Mouse (Mus musculus) embryonic facial prominence, embryonic 14.5 days (tissue): ENCODE results near the gene Rap2a. TPM values are rescaled to one million over a fixed set of nuclear protein-coding genes. Genes with fewer than 3 reads are reported as not detected.

ENCODE experiments used
- ATAC-seq: fragments of 200-750 bp; cut with Nextera tagmentation; 2 replicates; pipeline ENCODE4 v1.8.0; 2017; ENCODE audit warnings: low read depth, moderate number of reproducible peaks, moderate TSS enrichment
- DNase-seq: peaks from one replicate; pipeline ENCODE4 v3.0.0-alpha.2; 2015; ENCODE audit warnings: low spot score
- H3K27ac ChIP-seq: fragments of 300-500 bp; sonication (generic); replicated peaks from 2 replicates; pipeline ENCODE4 v1.5.1; 2014; ENCODE audit warnings: low read depth, mild to moderate bottlenecking, low read length, moderate library complexity
- H3K27me3 ChIP-seq: fragments of 300-500 bp; sonication (generic); replicated peaks from 2 replicates; pipeline ENCODE4 v1.6.1; 2014; ENCODE audit warnings: low read length; ENCODE audit not compliant: control insufficient read depth, insufficient read depth
- H3K36me3 ChIP-seq: fragments of 300-500 bp; sonication (generic); 2 replicates; pipeline ENCODE4 v1.6.1; 2014; ENCODE audit warnings: low read length, mixed read lengths; ENCODE audit not compliant: control insufficient read depth, insufficient read depth
- H3K4me1 ChIP-seq: fragments of 300-500 bp; sonication (generic); 2 replicates; pipeline ENCODE4 v1.6.1; 2014; ENCODE audit warnings: antibody characterized with exemption, low read length; ENCODE audit not compliant: control insufficient read depth, insufficient read depth
- H3K4me2 ChIP-seq: fragments of 300-500 bp; sonication (generic); 2 replicates; pipeline ENCODE4 v1.6.1; 2014; ENCODE audit warnings: low read depth, mild to moderate bottlenecking, low read length, moderate library complexity, mixed read lengths
- H3K4me3 ChIP-seq: fragments of 300-500 bp; sonication (generic); 2 replicates; pipeline ENCODE4 v1.5.1; 2014; ENCODE audit warnings: low read depth, mild to moderate bottlenecking, low read length
- H3K9ac ChIP-seq: fragments of 300-500 bp; sonication (generic); 2 replicates; pipeline ENCODE4 v1.6.1; 2014; ENCODE audit warnings: low read depth, mild to moderate bottlenecking, low read length, moderate library complexity, mixed read lengths
- H3K9me3 ChIP-seq: fragments of 300-500 bp; sonication (generic); 2 replicates; pipeline ENCODE4 v1.6.1; 2016; ENCODE audit warnings: low read length; ENCODE audit not compliant: control insufficient read depth
- whole genome bisulfite sequencing: fragments of 180-500 bp; shearing (Covaris S2); extraction: QIAGEN DNeasy Blood & Tissue Kit; methylation state at CpG from one replicate; pipeline ENCODE4 v1.1.7; 2014; 5-methylcytosine and 5-hydroxymethylcytosine counted together
- polyA plus RNA-seq: library from polyadenylated mRNA; unstranded; fragments of >200 nt; fragmentation: Nextera tagmentation; extraction: Ambion mirVana; gene quantifications from 2 replicates; pipeline ENCODE4 v1.2.1, GENCODE M21; 2014

Rap2a gene
- polyA plus RNA-seq, 1 experiment from 2014 or later = 19.9 TPM

DNA sequence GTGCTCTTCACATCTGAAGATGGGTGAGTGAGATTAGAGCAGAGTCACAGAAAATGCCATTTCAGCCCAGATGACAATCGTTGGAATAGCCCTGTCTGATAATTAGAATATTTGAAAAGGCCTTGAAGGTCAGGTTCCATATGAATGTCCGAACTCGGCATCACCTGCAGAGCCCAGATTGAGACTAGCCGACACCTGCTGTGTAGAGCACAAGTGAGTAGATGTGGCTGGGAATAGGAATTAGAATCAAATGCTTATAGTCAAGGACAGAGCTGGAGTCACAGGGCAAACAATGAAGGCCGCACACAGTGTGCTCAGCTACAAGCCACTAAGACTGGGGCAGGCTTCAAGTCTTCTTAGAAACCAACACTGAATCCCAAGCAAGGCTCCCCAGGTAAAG, 6.3 kb downstream of the Rap2a start:
- Histone ChIP-seq H3K27ac (no peak overlapping the region), H3K4me3 (no peak overlapping the region), H3K4me1 (peaks cover 9% of the 10 kb centered on the region; the same call in 1 of the 2 replicates), H3K36me3 (no peaks in the 10 kb centered on the region), H3K27me3 (no peaks in the 10 kb centered on the region), H3K4me2 (no peak overlapping the region), H3K9me3 (no peaks in the 10 kb centered on the region), H3K9ac (no peak overlapping the region)
- ATAC-seq (no peak), DNase-seq (no peak)
- WGBS = 83% methylated on average over 5 of the region's 5 CpGs

DNA sequence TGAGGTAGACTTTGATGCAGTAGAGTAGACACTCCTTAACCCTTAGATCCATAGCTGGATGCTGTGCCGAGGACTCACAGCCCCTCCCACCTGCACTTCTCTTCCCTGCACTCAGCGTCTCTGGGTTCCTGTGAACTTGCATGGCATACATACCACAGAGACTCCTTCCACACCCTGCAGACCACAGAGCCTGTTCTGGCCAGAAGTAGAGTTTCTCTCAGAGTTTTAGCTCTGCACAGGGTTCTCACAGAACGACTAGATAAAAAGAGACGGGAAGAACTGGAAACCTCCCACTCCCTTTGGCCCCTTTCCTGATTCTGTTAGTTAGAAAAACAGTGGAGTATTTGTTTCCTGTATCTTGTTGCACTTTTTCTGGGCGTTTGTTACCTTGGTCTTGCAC, 18.0 kb downstream of the Rap2a start:
- Histone ChIP-seq H3K9ac (no peak overlapping the region), H3K4me3 (no peak overlapping the region), H3K9me3 (no peaks in the 10 kb centered on the region), H3K27ac (0 out of 2 replicates have a peak overlapping the region, but pooled peaks have one; percentile 0), H3K4me1 (0 out of 2 replicates have a peak, but pooled peaks cover 10% of the 10 kb centered on the region), H3K4me2 (no peak overlapping the region), H3K36me3 (no peaks in the 10 kb centered on the region), H3K27me3 (no peaks in the 10 kb centered on the region)
- WGBS = 30% methylated on average over 5 of the region's 5 CpGs
- ATAC-seq (0 out of 2 replicates have a peak, but pooled peaks have one; percentile 55), DNase-seq (peak; percentile 58)

DNA sequence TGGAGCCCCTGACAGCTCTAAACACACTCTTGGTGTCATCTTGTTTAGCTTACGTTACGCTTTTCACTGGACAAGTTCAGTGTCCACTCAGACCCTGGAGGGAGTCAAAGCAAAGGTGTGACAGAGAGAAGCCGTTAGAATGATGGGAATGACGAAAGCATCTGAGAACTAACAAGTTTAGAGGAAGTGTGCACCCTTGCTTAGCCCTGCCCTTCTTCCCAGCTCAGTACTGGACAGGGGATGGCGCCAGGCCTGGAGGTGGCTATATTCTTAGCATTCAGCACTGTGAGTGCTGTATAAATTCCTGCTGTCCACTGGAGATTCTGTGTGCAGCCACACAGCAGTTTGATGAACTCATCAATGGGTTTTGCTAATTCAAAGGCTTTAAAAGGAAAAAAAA, 18.6 kb downstream of the Rap2a start:
- ATAC-seq (no peak), DNase-seq (no peak)
- 80% methylated on average over 5 of the region's 5 CpGs for WGBS
- H3K4me2 ChIP-seq = no peak overlapping the region
- no peaks in the 10 kb centered on the region for H3K9me3 ChIP-seq
- 0 out of 2 replicates have a peak, but pooled peaks cover 10% of the 10 kb centered on the region for H3K4me1 ChIP-seq
- H3K27me3 ChIP-seq = no peaks in the 10 kb centered on the region
- H3K4me3 ChIP-seq = no peak overlapping the region
- H3K36me3 ChIP-seq = no peaks in the 10 kb centered on the region
- no peak overlapping the region for H3K27ac ChIP-seq
- no peak overlapping the region for H3K9ac ChIP-seq

DNA sequence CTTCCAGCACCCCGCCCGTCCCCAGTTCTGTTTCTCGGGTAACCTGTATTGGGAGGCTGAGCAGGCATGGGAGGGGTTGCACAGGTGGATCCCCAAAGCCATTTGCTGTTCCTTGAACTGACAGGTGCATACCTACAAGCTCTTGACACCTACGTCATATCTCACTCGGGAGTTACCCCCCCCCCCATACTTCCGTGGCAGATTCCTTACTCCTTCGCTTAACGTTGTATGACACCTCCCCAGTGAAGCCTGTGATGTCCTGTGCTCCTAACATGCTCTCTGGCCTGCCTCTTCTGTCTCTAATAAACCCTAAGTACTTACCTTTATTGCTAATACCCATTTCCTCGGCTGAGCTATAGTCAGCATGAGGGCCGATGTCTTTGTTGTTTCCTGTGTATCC, 20.9 kb downstream of the Rap2a start:
- Histone ChIP-seq H3K27ac (no peak overlapping the region), H3K36me3 (peaks cover 7% of the 10 kb centered on the region), H3K9me3 (no peaks in the 10 kb centered on the region), H3K4me2 (no peak overlapping the region), H3K9ac (no peak overlapping the region), H3K4me1 (0 out of 2 replicates have a peak, but pooled peaks cover 10% of the 10 kb centered on the region), H3K4me3 (no peak overlapping the region), H3K27me3 (no peaks in the 10 kb centered on the region)
- DNase-seq (no peak), ATAC-seq (no peak)
- 93% methylated on average over 10 of the region's 10 CpGs for WGBS

DNA sequence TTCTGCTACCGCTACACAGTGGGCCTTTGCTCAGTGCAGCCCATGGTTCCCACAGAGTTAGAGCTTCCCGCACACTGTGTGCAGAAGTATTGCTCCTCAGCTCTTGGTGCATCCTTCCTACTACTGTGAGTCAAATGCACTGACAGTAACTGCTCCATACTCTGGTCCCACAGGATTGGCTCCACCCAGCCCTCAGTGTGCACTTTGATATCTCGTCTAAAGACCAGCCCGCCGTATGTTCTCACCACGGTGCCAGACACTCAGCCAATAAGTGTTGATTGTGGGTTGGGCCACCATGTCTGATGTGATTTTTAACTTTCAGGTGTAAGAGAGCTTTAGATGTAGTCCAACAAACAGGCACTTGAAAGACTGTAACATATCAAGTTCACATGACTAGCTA, 21.4 kb downstream of the Rap2a start:
- H3K4me3 ChIP-seq = no peak overlapping the region
- no peak for DNase-seq
- no peak overlapping the region for H3K27ac ChIP-seq
- no peaks in the 10 kb centered on the region for H3K9me3 ChIP-seq
- H3K4me1 ChIP-seq = 0 out of 2 replicates have a peak, but pooled peaks cover 10% of the 10 kb centered on the region
- WGBS = 91% methylated on average over 6 of the region's 6 CpGs
- H3K9ac ChIP-seq = no peak overlapping the region
- ATAC-seq = no peak
- peaks cover 12% of the 10 kb centered on the region for H3K36me3 ChIP-seq
- no peaks in the 10 kb centered on the region for H3K27me3 ChIP-seq
- H3K4me2 ChIP-seq = no peak overlapping the region

DNA sequence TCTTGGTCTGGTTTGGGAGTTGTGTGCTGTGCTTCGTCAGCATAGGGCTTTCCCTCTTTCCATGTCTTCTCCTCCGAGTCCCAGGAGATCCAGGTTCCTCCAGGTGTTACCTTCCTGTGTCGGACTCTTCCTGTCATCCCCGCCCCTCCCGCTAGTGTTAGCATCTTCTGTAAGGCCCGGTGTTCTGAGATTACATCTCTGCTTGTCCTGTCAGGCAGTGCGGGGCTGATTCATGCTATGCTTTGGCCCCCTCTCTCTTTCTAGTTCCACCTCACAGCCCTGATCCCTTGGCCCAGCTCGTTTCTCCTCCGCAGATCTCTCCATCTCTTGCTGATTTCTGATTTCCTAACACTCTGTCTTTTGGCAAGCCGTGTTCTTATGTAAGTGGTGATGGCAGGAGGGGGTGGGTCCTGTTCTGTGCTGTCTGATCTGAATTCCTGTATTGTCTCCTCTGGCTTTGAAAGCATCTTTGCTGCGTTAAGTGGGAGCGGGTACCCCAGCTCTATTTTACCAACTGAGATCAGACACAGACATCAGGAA, 21.8 kb downstream of the Rap2a start:
- Histone ChIP-seq H3K4me1 (0 out of 2 replicates have a peak, but pooled peaks cover 10% of the 10 kb centered on the region), H3K4me3 (no peak overlapping the region), H3K27me3 (no peaks in the 10 kb centered on the region), H3K36me3 (peaks cover 17% of the 10 kb centered on the region), H3K4me2 (no peak overlapping the region), H3K9ac (no peak overlapping the region), H3K9me3 (no peaks in the 10 kb centered on the region), H3K27ac (no peak overlapping the region)
- ATAC-seq (no peak), DNase-seq (no peak)
- WGBS = 74% methylated on average over 12 of the region's 12 CpGs

DNA sequence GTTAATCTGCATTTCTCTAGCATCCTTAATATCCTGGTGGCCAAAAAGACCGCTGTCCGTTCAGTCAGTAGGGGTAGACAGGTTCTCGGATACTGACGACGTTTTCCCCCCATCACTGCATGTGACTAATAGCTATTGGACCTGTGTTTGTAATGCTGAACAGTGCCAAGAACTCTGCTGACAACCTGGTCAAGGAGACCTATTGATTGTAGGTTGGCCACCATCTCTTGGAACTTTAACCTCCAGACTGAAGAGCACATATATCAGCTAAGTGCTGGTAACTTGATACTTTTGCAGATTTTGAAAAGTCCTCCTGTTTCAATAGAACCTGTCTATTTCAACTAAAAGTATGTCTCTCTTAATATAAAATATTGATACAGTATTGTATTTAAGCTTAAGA, 22.5 kb downstream of the Rap2a start:
- H3K9me3 ChIP-seq = no peaks in the 10 kb centered on the region
- peaks cover 18% of the 10 kb centered on the region for H3K36me3 ChIP-seq
- no peak overlapping the region for H3K4me2 ChIP-seq
- no peak for ATAC-seq
- H3K27me3 ChIP-seq = no peaks in the 10 kb centered on the region
- no peak overlapping the region for H3K4me3 ChIP-seq
- DNase-seq = no peak
- H3K4me1 ChIP-seq = 0 out of 2 replicates have a peak, but pooled peaks cover 10% of the 10 kb centered on the region
- 87% methylated on average over 5 of the region's 5 CpGs for WGBS
- no peak overlapping the region for H3K27ac ChIP-seq
- H3K9ac ChIP-seq = no peak overlapping the region

DNA sequence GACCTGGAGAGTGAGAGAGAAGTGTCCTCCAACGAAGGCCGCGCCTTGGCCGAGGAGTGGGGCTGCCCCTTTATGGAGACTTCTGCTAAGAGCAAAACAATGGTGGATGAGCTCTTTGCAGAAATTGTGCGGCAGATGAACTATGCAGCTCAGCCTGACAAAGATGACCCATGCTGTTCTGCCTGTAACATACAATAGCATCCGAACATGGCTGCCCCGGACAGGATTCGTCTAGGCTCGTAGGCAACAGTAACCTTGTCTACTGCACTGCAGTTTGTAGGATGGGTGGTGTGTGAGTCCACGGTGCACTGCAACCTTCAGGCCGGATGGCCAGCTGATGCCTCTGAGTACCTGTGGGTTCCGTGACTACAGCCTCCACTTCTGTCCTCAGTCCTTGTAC, 25.4 kb downstream of the Rap2a start:
- Histone ChIP-seq H3K27ac (no peak overlapping the region), H3K27me3 (no peaks in the 10 kb centered on the region), H3K4me1 (no peaks in the 10 kb centered on the region), H3K4me2 (no peak overlapping the region), H3K9ac (no peak overlapping the region), H3K4me3 (no peak overlapping the region), H3K36me3 (peaks cover 23% of the 10 kb centered on the region), H3K9me3 (no peaks in the 10 kb centered on the region)
- DNase-seq = no peak
- WGBS = 92% methylated on average over 12 of the region's 12 CpGs
- no peak for ATAC-seq

DNA sequence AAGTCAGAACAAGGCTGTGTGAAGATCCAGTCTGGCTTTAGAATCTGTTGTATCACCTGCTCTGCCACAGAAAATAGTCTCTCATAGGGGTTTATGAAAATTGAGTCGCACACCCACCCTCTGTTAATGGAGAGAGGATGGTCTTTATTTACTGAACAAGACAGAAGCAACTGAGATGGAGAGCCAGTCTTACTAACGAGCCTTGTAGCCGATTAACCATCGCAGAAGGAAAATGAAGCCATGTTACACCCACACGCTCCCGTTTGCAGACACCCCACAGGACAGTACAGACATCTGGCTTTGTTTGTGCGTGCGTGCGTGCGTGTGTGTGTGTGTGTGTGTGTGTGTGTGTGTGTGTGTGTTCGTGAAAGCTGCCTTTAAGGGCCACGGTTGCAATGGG, 26.2 kb downstream of the Rap2a start:
- Histone ChIP-seq H3K36me3 (peaks cover 23% of the 10 kb centered on the region), H3K4me1 (no peaks in the 10 kb centered on the region), H3K27me3 (no peaks in the 10 kb centered on the region), H3K9ac (no peak overlapping the region), H3K4me2 (no peak overlapping the region), H3K4me3 (no peak overlapping the region), H3K27ac (no peak overlapping the region), H3K9me3 (no peaks in the 10 kb centered on the region)
- DNase-seq = no peak
- WGBS = 88% methylated on average over 12 of the region's 12 CpGs
- ATAC-seq = no peak
